Mouse (Mus musculus) R1 (cell line): ENCODE results near the gene Ttbk2.

Source experiments
- DNase-seq: peaks from one replicate; pipeline ENCODE4 v3.0.0-alpha.2; 2018; ENCODE audit warnings: low read depth, low spot score

Gene Ttbk2

GRCm38 (mm10) chr2:120850424-120851082, at the start of gene Ttbk2:
TSS of gene Ttbk2 (minus strand) at chr2:120850604.
- peak; percentile 97 for DNase-seq

- no peak for DNase-seq
These were observed 46.0 kb upstream of the Ttbk2 start for GRCm38 (mm10) chr2:120896361-120896760.

- no peak for DNase-seq
These were observed 37.2 kb upstream of the Ttbk2 start for GRCm38 (mm10) chr2:120887601-120888000.

GRCm38 (mm10) chr2:120873192-120873591, 22.8 kb upstream of the Ttbk2 start:
- no peak for DNase-seq

- no peak for DNase-seq
These were observed 21.3 kb upstream of the Ttbk2 start for GRCm38 (mm10) chr2:120871447-120872336.

- DNase-seq, result no peak
These were observed 16.9 kb upstream of the Ttbk2 start for GRCm38 (mm10) chr2:120867336-120867735.

- DNase-seq, result peak; percentile 30
These were observed 16.2 kb upstream of the Ttbk2 start for GRCm38 (mm10) chr2:120866561-120866960.

- no peak for DNase-seq
These were observed 13.0 kb upstream of the Ttbk2 start for GRCm38 (mm10) chr2:120863389-120863788.

- DNase-seq, result no peak
These were observed 10.3 kb upstream of the Ttbk2 start for GRCm38 (mm10) chr2:120860699-120861098.

GRCm38 (mm10) chr2:120858131-120858530, 7.7 kb upstream of the Ttbk2 start:
- no peak for DNase-seq

- DNase-seq, result no peak
These were observed 2.7 kb upstream of the Ttbk2 start for GRCm38 (mm10) chr2:120853151-120853550.

GRCm38 (mm10) chr2:120852626-120853025, 2.2 kb upstream of the Ttbk2 start:
- DNase-seq, result no peak

GRCm38 (mm10) chr2:120849449-120850423, 668 bp downstream of the Ttbk2 start, which contains the start of gene Cdan1:
TSS of gene Cdan1 (minus strand) at chr2:120850128.
- peak; percentile 76 for DNase-seq

GRCm38 (mm10) chr2:120845280-120845679, 5.1 kb downstream of the Ttbk2 start:
- no peak for DNase-seq

- no peak for DNase-seq
These were observed 6.4 kb downstream of the Ttbk2 start for GRCm38 (mm10) chr2:120843990-120844389.

- DNase-seq, result no peak
These were observed 9.2 kb downstream of the Ttbk2 start for GRCm38 (mm10) chr2:120841211-120841610.

GRCm38 (mm10) chr2:120835167-120835566, 15.2 kb downstream of the Ttbk2 start:
- no peak for DNase-seq

- DNase-seq, result no peak
These were observed 23.3 kb downstream of the Ttbk2 start for GRCm38 (mm10) chr2:120826936-120827638.

- no peak for DNase-seq
These were observed 80.0 kb downstream of the Ttbk2 start for GRCm38 (mm10) chr2:120770265-120770935.

GRCm38 (mm10) chr2:120761922-120762321, 88.5 kb downstream of the Ttbk2 start:
- peak; percentile 30 for DNase-seq
